Mouse (Mus musculus) midbrain, postnatal 0 days (tissue): Measurements from ENCODE around the gene Dop1b. TPM values are rescaled to one million over a fixed set of nuclear protein-coding genes. Genes with fewer than 3 reads are reported as not detected.
A peak's percentile ranks its signal among the peaks of the same experiment; 100 is the strongest.

Experiments used
- ATAC-seq: fragments of 200-750 bp; cut with Nextera tagmentation; 2 replicates; pipeline ENCODE4 v1.8.0; 2017; ENCODE audit warnings: moderate number of reproducible peaks, mild to moderate bottlenecking, moderate TSS enrichment, moderate library complexity; ENCODE audit not compliant: low FRiP score
- DNase-seq: peaks from one replicate; pipeline ENCODE4 v3.0.0-alpha.2; 2015; ENCODE audit warnings: low spot score
- H3K27ac ChIP-seq: fragments of 300-500 bp; sonication (generic); 2 replicates; pipeline ENCODE4 v1.5.1; 2014; ENCODE audit warnings: low read depth, mild to moderate bottlenecking, low read length, mixed read lengths
- H3K27me3 ChIP-seq: fragments of 300-500 bp; sonication (generic); 2 replicates; pipeline ENCODE4 v1.6.1; 2014; ENCODE audit warnings: low read length, control low read depth, mixed read lengths; ENCODE audit not compliant: insufficient read depth
- H3K36me3 ChIP-seq: fragments of 300-500 bp; sonication (generic); 2 replicates; pipeline ENCODE4 v1.6.1; 2014; ENCODE audit warnings: low read length, control low read depth, mixed read lengths; ENCODE audit not compliant: insufficient read depth
- H3K4me1 ChIP-seq: fragments of 300-500 bp; sonication (generic); 2 replicates; pipeline ENCODE4 v1.6.1; 2014; ENCODE audit warnings: mild to moderate bottlenecking, control low read depth, antibody characterized with exemption, low read length, mixed read lengths; ENCODE audit not compliant: insufficient read depth
- H3K4me2 ChIP-seq: fragments of 300-500 bp; sonication (generic); 2 replicates; pipeline ENCODE4 v1.6.1; 2014; ENCODE audit warnings: low read depth, mild to moderate bottlenecking, low read length, mixed read lengths; ENCODE audit not compliant: poor library complexity, severe bottlenecking
- H3K4me3 ChIP-seq: fragments of 300-500 bp; sonication (generic); 2 replicates; pipeline ENCODE4 v1.5.1; 2014; ENCODE audit warnings: low read depth, mild to moderate bottlenecking, low read length, moderate library complexity
- H3K9ac ChIP-seq: fragments of 300-500 bp; sonication (generic); replicated peaks from 2 replicates; pipeline ENCODE4 v1.6.1; 2014; ENCODE audit warnings: mild to moderate bottlenecking, low read length, moderate library complexity, mixed read lengths; ENCODE audit not compliant: poor library complexity, severe bottlenecking
- H3K9me3 ChIP-seq: fragments of 300-500 bp; sonication (generic); 2 replicates; pipeline ENCODE4 v1.6.1; 2016; ENCODE audit warnings: low read length, control low read depth
- CTCF ChIP-seq: IDR thresholded peaks from 2 replicates; pipeline ENCODE4 v1.5.1; 2016; ENCODE audit warnings: antibody characterized with exemption, mild to moderate bottlenecking
- WGBS: fragments of 180-500 bp; shearing (Covaris S2); extraction: QIAGEN DNeasy Blood & Tissue Kit; methylation state at CpG from one replicate; pipeline ENCODE4 v1.1.7; 2014; 5-methylcytosine and 5-hydroxymethylcytosine counted together
- polyA plus RNA-seq: library from polyadenylated mRNA; unstranded; fragments of >200 nt; fragmentation: Nextera tagmentation; extraction: Ambion mirVana; gene quantifications from 2 replicates; pipeline ENCODE4 v1.2.1, GENCODE M21; 2015
- total RNA-seq: library from RNA; depleted of rRNA; stranded (reverse); fragments of >200 nt; gene quantifications from 2 replicates; pipeline ENCODE4 v1.2.3, GENCODE M21; 2014; rRNA removed

Dop1b gene
- total and polyA plus RNA-seq, 2 experiments from 2014 or later = 27.8 to 102 TPM

DNA sequence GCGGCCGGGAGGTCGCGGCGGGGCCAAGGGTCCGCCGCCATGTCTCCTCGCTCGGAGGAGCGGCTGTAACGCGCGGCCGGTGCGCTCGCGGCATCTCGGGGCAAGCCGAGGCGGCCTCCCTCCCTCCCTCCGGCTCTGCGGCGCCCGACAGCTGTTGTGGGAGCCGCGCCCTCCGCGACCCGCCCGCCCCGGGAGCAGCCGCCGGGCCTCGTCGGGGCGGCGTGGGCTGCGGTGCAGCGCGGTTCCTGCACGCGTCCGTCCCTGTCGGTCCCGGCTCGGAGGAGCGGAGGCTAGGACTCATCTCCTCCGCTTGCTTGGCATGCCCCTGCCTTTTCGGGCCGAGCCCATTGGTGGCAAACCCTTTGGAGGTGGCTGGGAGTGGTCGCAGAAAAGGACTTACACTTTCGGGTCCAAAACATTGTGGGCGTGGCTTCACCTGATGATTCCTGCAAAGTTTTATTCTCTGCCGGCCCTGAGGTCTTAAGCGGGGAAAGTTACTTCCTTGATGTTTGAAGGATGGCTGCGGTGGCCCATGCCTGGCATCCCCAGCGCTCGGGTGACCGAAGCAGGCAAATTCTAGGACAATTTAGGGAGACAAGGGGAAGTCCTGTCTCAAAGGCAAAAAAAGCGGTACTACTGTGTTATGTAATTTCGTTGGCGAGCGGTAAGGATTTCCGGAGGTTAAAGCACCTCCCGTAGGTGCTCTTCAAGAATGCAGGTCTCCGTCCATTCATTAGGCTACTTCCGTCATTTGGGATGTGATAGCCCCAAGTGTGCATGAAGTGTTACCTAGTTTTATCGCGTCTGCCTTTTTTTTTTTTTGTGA lies 121.0 kb downstream of the Dop1b start:
- under 1% methylated on average over 36 of the region's 69 CpGs for WGBS
- no peaks in the 10 kb centered on the region; the same call in 1 of the 2 replicates for H3K27me3 ChIP-seq

DNA sequence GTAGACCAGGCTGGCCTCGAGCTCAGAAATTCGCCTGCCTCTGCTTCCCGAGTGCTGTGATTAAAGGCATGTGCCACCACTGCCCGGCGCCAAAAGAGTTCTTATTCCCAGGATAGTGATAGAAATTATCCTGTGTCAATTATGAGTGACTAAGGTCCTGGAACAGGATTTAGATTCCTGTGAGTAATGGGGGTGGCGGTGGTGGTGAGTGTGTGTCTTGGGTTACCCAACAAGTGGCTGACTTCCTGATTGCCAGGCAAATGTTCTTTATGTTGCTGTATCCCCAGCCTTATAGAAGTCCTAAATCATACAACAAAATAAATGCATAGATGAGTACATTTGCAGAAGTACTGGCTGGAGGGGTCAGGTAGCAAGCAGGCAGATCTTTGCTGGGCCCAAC lies 121.8 kb downstream of the Dop1b start:
- Histone ChIP-seq H3K4me3 (peak overlapping the region; percentile 66; the same call in 1 of the 2 replicates), H3K27me3 (no peaks in the 10 kb centered on the region; the same call in 1 of the 2 replicates), H3K4me2 (peak overlapping the region; percentile 76), H3K27ac (no peak overlapping the region), H3K9ac (no peak overlapping the region), H3K4me1 (peaks cover 6% of the 10 kb centered on the region), H3K9me3 (no peaks in the 10 kb centered on the region), H3K36me3 (no peaks in the 10 kb centered on the region)
- no peak for DNase-seq
- no peak for ATAC-seq
- TF ChIP-seq CTCF = no peak
- 88% methylated on average over 6 of the region's 6 CpGs for WGBS

More for the DNA sequence above, 121.0 kb downstream of the Dop1b start:
- H3K9me3 ChIP-seq = no peaks in the 10 kb centered on the region
- no peak for DNase-seq
- peak overlapping the region; percentile 96 for H3K27ac ChIP-seq
- peaks cover 6% of the 10 kb centered on the region for H3K4me1 ChIP-seq
- H3K9ac ChIP-seq = peak overlapping the region; percentile 92
- no peaks in the 10 kb centered on the region for H3K36me3 ChIP-seq
- H3K4me2 ChIP-seq = peak overlapping the region; percentile 76
- peak overlapping the region; percentile 66 for H3K4me3 ChIP-seq
- ATAC-seq = peak; percentile 69
- TF ChIP-seq CTCF = no peak

DNA sequence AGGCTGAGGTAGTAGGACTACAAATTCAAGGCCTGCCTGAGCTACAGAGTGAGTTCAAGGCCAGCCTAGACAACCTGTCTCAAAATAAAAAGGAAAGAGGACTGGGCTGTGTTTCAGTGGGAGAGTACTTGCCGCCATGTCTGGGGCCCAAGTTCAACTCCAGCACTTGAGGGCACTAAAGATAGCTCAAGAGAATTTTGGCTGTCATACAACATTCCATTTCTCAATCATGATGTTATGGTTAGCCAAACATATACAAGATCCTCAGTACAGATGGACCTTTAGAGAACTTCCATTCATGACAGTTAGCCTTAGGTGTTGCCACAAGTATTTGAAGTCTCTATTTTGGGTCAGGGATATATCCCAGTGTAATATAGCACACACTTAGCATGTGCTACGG lies 122.4 kb downstream of the Dop1b start:
- ATAC-seq = no peak
- TF ChIP-seq CTCF = no peak
- no peak overlapping the region for H3K4me2 ChIP-seq

DNA sequence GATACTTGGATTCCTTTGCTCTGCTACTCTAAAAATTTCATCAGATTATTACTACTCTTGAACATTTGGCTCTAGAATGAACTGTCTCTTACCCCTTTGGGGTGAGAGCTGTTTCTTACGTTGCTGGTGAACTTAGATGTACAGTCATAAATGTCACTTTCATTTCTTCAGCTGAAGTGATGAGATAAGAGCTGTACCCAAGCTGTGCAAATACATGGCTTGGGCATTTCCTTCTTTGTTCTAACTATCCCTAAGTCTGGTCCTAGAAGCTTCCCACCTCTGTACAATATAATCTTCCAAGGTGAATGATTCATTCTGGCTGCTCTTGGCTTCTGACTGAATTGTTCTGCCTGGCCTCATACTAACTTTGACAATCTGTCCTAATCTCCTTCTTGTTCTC lies 127.3 kb downstream of the Dop1b start:
- ATAC-seq (no peak), DNase-seq (no peak)
- H3K27ac ChIP-seq = no peak overlapping the region
- no peak overlapping the region for H3K9ac ChIP-seq
- no peak for TF ChIP-seq CTCF
- no peaks in the 10 kb centered on the region for H3K9me3 ChIP-seq
- H3K36me3 ChIP-seq = no peaks in the 10 kb centered on the region
- 94% methylated on average over 1 of the region's 1 CpGs for WGBS
- H3K4me3 ChIP-seq = no peak overlapping the region
- peaks cover 1% of the 10 kb centered on the region; the same call in 1 of the 2 replicates for H3K4me1 ChIP-seq
- H3K27me3 ChIP-seq = no peaks in the 10 kb centered on the region
- no peak overlapping the region for H3K4me2 ChIP-seq

More for the DNA sequence above, 122.4 kb downstream of the Dop1b start:
- no peak overlapping the region for H3K27ac ChIP-seq
- no peaks in the 10 kb centered on the region for H3K27me3 ChIP-seq
- H3K36me3 ChIP-seq = no peaks in the 10 kb centered on the region
- no peak overlapping the region for H3K9ac ChIP-seq
- peaks cover 6% of the 10 kb centered on the region for H3K4me1 ChIP-seq
- no peaks in the 10 kb centered on the region for H3K9me3 ChIP-seq
- 93% methylated on average over 2 of the region's 2 CpGs for WGBS
- no peak for DNase-seq
- no peak overlapping the region for H3K4me3 ChIP-seq

DNA sequence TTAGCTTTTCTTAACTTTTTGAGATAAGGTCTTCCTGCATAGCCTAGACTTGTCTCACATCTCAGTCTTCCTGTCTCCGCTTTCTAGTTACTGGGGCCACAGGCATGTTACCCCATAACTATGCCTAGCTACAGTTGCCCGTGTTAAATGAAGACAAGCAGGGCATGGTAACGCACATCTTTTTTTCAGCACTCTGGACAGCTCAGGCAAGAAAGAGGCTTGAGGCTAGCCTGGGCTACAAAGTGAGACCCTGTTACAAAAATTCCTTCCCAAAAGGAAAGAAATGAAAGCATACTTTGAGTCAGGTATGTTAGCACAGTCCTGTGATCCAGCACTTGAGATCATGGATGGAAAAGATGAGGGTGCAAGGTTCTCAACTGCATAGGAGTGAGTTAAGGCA lies 138.8 kb downstream of the Dop1b start:
- H3K36me3 ChIP-seq = peaks cover 43% of the 10 kb centered on the region
- no peak overlapping the region for H3K9ac ChIP-seq
- WGBS = 98% methylated on average over 3 of the region's 3 CpGs

DNA sequence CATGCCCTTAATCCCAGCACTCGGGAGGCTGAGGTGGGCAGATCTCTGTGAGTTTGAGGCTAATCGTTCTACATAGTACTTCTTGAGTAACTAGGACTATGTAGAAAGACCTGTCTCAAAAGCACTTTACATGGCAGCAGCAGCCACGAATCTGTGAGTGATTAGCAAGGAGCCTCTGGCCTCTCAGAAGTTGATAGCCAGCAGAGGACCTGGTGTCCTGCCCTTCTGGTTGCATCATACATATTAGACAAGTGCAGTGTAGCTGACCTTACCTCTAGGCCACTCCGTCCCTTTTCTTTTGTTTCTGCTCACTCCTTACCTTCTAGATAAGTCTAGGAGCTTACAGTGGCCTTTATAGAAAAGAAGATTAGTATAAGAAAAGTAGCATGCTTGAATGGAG lies 148.3 kb downstream of the Dop1b start:
- Histone ChIP-seq H3K27ac (no peak overlapping the region), H3K9ac (no peak overlapping the region), H3K9me3 (no peaks in the 10 kb centered on the region), H3K4me3 (no peak overlapping the region), H3K4me2 (no peak overlapping the region), H3K36me3 (peaks cover 50% of the 10 kb centered on the region), H3K4me1 (no peaks in the 10 kb centered on the region), H3K27me3 (no peaks in the 10 kb centered on the region)
- no peak for TF ChIP-seq CTCF
- 90% methylated on average over 4 of the region's 4 CpGs for WGBS
- DNase-seq (no peak), ATAC-seq (no peak)

More for the DNA sequence above, 138.8 kb downstream of the Dop1b start:
- H3K27me3 ChIP-seq = no peaks in the 10 kb centered on the region
- no peak overlapping the region for H3K4me2 ChIP-seq
- no peak for TF ChIP-seq CTCF
- H3K4me3 ChIP-seq = no peak overlapping the region
- no peak overlapping the region for H3K27ac ChIP-seq
- H3K9me3 ChIP-seq = no peaks in the 10 kb centered on the region
- ATAC-seq = no peak
- DNase-seq = no peak
- H3K4me1 ChIP-seq = no peaks in the 10 kb centered on the region

Other genes with a start within 250 kb of the Dop1b start
- 20.3 and 29.6 TPM in 2 replicates for gene Setd4, start 107.8 kb upstream of the Dop1b start, total RNA-seq
- gene Setd4, start 107.8 kb upstream of the Dop1b start, polyA plus RNA-seq = 14.9 and 17.2 TPM in 2 replicates
- gene Cbr1, start 106.1 kb upstream of the Dop1b start, total RNA-seq = 76.2 and 103 TPM in 2 replicates
- 111 and 118 TPM in 2 replicates for gene Cbr1, start 106.1 kb upstream of the Dop1b start, polyA plus RNA-seq
- not detected in 2 replicates for gene Gm5678, start 83.8 kb upstream of the Dop1b start, total RNA-seq
- gene Gm5678, start 83.8 kb upstream of the Dop1b start, polyA plus RNA-seq = not detected in 2 replicates
- gene Cbr3, start 28.7 kb upstream of the Dop1b start, total RNA-seq = 4.0 and 7.4 TPM in 2 replicates
- gene Cbr3, start 28.7 kb upstream of the Dop1b start, polyA plus RNA-seq = 3.6 and 5.0 TPM in 2 replicates
- gene Morc3, start 120.2 kb downstream of the Dop1b start, total RNA-seq = 24.4 and 50.2 TPM in 2 replicates
- 21.7 and 31.8 TPM in 2 replicates for gene Morc3, start 120.2 kb downstream of the Dop1b start, polyA plus RNA-seq
- 7.6 and 9.3 TPM in 2 replicates for gene Chaf1b, start 172.0 kb downstream of the Dop1b start, total RNA-seq
- 11.6 and 12.0 TPM in 2 replicates for gene Chaf1b, start 172.0 kb downstream of the Dop1b start, polyA plus RNA-seq